Mouse (Mus musculus) CD4-positive, CD25-positive, alpha-beta regulatory T cell, adult 2 months (primary cell): Measurements from ENCODE around the gene Cyp8b1.

Experiments used
- DNase-seq: peaks from one replicate; pipeline ENCODE4 v3.0.0-alpha.2; 2012; ENCODE audit warnings: low read depth, low spot score

The Cyp8b1 gene

GRCm38 (mm10) chr9:121891301-121891700 lies 24.8 kb downstream of the Cyp8b1 start:
- no peak for DNase-seq

- DNase-seq, result peak; percentile 51
Measured at GRCm38 (mm10) chr9:121890441-121890941, 25.6 kb downstream of the Cyp8b1 start.

GRCm38 (mm10) chr9:121889927-121890440 lies 26.1 kb downstream of the Cyp8b1 start:
- DNase-seq, result no peak

GRCm38 (mm10) chr9:121882015-121882457 lies 34.1 kb downstream of the Cyp8b1 start:
- DNase-seq, result no peak

DNA sequence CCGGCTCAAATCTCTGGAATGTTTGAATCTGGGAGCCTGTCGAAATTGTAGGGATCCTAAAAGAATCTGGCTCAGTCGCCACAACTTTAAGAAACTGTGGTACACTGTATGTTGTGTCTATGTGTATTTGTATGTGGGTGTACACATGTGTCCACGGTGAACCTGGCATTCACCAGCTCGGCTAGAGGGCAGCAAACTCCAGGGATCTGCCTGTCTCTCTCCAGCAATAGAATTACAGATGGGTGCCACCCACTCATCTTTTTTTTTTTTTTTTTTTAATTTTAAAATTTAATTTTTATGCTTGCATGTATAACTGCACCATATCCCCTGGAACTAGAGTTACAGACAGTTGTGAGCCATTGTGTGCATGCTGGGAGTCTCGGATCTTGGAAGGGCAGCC lies 34.8 kb downstream of the Cyp8b1 start:
- DNase-seq, result no peak

DNA sequence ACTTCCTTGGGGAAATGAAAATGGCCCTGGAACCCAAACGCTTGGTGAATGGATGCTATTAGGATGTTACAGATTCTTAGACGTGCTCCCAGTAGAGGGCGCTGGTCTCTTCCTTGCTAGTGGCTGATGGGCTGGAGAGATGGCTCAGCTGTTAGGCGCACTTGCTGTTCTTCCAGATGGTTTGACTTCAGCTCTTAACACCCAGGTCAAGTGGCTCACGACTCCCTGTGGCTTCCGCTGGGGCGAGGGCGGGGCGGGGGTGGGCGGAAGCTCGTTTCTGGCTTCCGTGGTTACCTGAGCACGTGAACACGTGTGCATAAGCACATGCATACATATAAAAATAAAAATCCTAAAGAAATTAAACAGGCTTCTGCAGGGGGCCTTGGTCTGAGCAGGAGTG lies 35.3 kb downstream of the Cyp8b1 start:
- peak; percentile 76 for DNase-seq

DNA sequence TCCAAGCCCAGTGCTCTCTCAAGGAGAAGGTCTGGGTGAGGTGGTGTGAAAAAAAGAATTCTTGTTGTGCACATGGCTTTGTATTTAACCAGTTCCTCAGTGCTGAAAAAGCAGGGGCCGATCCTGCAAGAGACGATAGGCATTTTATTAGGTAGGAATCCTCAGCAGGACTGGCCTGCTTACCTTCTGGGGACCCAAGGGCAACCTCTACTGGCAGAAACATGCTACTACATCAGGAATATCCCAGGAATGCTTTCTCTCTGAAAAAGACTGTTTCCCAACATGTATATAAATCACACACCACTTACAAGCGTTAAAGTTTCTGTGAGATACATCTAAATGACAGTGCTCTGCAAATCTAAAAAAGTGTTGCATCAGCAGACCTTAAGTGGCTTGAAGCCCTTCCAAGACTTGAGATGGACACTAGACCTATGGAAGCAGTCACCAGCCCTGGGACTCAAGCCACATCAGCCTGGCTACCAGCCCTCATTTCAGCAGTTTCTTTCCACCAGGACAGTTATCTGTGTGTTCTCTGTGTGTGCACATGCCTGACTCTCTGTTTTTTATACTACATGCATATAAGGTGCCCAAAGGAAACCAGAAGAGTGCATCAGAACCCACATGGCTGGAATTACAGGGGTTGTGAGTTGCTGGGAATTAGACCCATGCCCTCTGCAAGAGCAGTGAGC lies 38.9 kb downstream of the Cyp8b1 start:
- DNase-seq, result peak; percentile 56

GRCm38 (mm10) chr9:121873578-121873977 lies 42.5 kb downstream of the Cyp8b1 start:
- DNase-seq, result no peak

GRCm38 (mm10) chr9:121872062-121872683 lies 43.9 kb downstream of the Cyp8b1 start:
- DNase-seq, result no peak

- no peak for DNase-seq
Measured at GRCm38 (mm10) chr9:121869973-121870515, 46.1 kb downstream of the Cyp8b1 start.

- DNase-seq, result no peak
Measured at GRCm38 (mm10) chr9:121869432-121869831, 46.7 kb downstream of the Cyp8b1 start.

GRCm38 (mm10) chr9:121868236-121868635 lies 47.9 kb downstream of the Cyp8b1 start:
- DNase-seq, result no peak

DNA sequence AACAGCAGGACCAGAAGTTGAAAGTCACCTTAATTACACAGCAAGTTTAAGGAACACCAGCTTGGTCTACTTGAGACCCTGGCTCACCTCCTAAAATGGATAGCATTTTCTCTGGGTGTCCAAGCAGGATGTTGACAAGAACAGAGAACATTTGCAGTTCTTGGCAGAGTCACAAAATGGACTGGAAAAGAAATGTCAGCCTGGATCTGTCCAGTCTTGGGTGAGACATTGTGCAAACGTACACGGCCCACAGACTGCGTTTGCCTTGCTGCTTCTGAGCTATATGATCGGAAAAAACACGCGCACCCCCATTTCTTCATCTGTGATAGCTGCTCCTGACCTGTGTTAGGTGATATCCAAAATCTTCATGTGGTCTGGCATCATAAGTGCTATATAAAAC lies 48.5 kb downstream of the Cyp8b1 start:
- DNase-seq, result no peak

DNA sequence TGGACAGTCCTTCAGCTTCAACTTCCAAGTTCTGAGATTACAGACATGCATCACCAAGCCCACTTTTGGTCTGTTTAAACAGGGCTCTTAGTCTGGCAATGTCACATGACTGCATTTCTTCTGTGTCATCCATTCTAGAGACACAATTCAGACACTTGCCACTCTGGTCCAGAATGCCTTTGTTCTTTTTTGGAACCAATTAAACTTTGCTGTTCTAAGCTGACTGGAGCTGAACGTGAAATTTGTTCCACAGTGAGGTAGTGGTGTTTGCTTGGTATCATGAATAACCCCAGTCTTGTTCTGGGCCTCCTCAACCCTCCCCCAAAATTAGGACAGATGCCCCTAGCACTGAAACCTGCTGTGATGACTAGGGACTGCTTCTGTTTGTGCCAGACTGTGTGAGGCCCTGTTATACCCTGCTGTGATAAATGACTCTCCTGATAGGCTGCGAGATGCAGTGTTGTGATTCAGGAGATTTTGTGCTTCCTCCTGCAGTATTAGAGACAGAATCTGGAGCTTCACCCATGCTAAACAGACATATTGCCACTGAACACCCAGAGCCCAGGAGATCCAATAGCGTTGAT lies 50.6 kb downstream of the Cyp8b1 start:
- DNase-seq, result no peak

DNA sequence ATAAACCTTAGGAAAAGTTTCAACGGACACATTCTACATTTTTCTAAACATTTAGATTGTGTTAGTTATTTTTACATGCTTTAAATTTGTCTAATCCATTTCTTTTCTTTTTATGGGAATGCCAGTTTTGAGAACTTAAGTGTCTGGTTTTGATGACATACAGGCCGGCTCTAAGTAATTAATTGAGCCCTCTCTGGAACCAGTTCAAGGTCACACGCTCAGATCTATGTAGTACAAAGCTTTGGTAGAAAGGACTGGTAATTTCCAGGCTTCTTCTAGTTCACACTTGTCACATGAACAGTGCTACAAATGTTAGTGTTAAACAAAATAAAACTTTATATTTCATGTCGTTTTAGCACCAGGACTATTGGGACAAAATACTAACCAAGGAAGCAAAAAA lies 51.3 kb downstream of the Cyp8b1 start:
- no peak for DNase-seq
